Mouse (Mus musculus) common myeloid progenitor, adult 5-6 weeks (primary cell): ENCODE data around the gene Ppfibp2. TPM values are rescaled to one million over a fixed set of nuclear protein-coding genes. Genes with fewer than 3 reads are reported as not detected.

Experiments
- ATAC-seq: replicated peaks from 2 replicates; pipeline ENCODE4 v1.8.0; 2016; ENCODE audit warnings: low read depth, mild to moderate bottlenecking, moderate TSS enrichment, inconsistent platforms; ENCODE audit not compliant: poor library complexity, severe bottlenecking
- total RNA-seq: library from RNA; stranded (forward); fragments of 200-1000, 187-1606 nt; gene quantifications from 2 replicates; pipeline ENCODE4 v1.2.3, GENCODE M21; 2017

The Ppfibp2 gene
- total RNA-seq, 1 experiment from 2014 or later, result 7.3 TPM

DNA sequence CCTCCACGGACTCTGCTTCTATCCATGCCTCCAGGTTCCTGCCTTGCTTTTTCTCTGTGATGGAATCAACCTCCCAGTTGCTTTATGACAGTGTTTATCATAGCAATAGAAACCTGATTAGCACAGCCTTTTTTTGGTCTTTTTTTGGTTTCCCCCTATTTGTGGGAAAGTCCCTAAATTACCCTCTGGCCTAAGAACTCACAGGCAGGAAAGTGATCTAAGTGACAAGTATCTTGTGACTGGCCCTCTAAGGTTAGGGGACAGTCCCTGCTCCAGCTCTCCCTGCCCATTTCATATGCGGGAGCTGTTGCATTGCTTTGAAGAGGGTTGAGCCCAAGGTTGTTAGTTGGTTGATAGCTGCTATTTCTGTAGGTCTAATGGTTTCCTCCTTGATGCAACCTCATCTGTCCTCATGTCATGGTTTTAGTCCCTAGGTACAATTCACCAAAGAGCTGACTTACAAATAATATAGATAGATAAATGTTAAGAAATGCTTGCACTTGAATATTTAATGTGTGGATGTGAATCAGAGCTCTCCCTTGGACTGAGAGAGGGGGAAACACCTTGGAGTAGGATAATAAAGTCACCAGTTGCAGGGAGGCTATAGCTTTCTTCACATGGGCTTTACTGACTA, 14.7 kb downstream of the Ppfibp2 start:
- ATAC-seq, result no peak

GRCm38 (mm10) chr7:107610880-107611279, 15.9 kb downstream of the Ppfibp2 start:
- no peak for ATAC-seq

GRCm38 (mm10) chr7:107618028-107618992, 23.3 kb downstream of the Ppfibp2 start:
- ATAC-seq, result peak; percentile 55

GRCm38 (mm10) chr7:107619225-107619624, 24.2 kb downstream of the Ppfibp2 start:
- 0 out of 2 replicates have a peak, but pooled peaks have one; percentile 16 for ATAC-seq

- ATAC-seq, result peak; percentile 51
Observed at GRCm38 (mm10) chr7:107620137-107620536, 25.1 kb downstream of the Ppfibp2 start.

- ATAC-seq, result peak; percentile 22; the same call in 1 of the 2 replicates
Observed at GRCm38 (mm10) chr7:107624432-107624831, 29.4 kb downstream of the Ppfibp2 start.

GRCm38 (mm10) chr7:107625061-107625460, 30.1 kb downstream of the Ppfibp2 start, which contains the start of gene 5330417H12Rik:
Gene 5330417H12Rik, minus strand, starts transcription at chr7:107625161.
- no peak for ATAC-seq

GRCm38 (mm10) chr7:107625781-107626180, 30.8 kb downstream of the Ppfibp2 start:
- ATAC-seq, result no peak

- ATAC-seq, result peak; percentile 88
Observed at GRCm38 (mm10) chr7:107628383-107628782, 33.4 kb downstream of the Ppfibp2 start.

DNA sequence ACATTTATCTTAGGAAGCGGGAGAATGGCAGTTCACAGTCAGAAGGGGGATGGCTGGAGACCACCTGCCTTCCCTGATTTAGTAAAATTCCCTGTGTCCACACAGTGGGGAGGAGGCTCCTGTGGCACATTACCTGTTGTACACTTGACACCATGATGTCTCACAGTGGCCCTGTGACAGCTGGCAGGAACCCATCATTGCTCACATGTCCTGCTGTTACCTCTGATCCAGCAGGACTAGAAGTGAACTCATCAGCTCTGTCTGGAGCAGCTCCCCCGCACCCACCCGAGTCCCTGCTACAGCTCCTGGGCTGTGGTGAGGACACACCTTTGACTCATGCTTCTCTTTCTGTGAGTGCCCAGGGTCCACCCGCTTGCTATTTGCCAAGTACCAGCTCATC, 38.2 kb downstream of the Ppfibp2 start:
- ATAC-seq, result no peak

DNA sequence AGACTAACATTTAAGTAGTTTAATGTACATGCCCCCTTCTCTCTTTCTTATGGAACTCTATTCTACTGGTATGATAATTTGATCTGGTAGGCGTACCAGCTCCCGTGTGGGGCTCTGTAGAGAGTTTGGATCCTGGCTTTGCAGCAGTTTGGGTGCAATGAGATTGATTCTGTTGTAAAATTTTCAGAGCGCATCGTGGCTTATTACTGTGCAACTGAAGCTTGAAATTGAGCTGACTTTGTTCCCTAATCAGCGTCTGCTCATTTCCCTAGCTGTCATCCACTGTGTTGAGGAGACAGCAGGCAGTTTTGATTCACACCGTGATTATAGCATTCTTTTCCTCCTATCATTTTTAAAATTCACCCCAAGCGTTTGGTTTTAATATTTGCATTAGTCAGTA, 42.4 kb downstream of the Ppfibp2 start:
- ATAC-seq, result no peak

DNA sequence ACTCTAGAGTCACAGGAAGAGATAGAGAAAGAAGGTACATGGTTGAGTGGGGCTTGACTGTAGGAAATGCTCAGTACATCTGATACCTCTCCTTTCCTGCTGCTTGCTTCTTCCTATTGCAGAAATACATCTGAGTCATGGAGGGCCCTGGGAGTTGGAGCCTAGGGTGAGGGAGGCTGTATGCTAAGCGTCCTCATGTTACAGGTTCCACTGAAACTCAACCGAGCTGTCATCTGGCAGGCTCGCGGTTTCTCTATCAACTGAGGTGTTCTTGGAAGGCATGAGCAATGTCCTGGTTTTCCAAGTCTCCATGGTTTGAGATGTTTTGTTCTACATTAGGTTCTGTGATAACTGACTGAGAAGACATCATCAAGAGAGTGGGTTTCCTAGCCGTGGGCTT, 43.0 kb downstream of the Ppfibp2 start:
- ATAC-seq, result peak; percentile 32; the same call in 1 of the 2 replicates

DNA sequence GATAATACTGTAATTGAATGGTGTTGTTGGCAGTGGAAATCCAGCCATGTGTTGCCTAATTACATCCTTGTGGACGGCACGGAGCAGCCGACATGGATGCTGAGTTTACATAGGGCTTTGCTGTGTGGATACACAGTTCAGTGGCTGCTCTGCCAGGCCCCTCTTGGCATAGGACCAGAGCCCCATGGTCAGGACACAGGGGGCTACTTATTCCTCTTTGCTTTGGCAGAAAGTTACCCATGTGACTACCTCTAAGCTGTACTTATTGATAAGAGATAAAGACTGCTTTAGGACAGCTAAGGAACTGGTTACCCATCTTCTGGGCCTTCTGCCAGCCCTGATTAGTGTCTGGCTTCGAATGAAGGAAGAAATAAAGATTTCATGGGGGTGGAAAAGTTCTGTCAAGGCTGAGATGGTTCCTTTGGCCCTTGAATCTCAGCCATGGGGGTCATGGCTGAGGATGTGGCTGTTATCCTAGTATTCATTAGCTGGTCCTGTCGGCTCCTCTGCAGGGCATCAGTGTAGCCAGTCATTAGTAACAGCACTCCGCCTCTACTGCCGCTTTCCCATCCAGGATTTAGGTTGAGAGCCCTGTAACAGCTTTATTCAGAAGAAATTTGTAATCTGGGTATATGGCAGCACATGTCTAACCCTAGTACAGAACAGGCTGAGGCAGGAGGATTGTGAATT, 47.7 kb downstream of the Ppfibp2 start:
- no peak for ATAC-seq

DNA sequence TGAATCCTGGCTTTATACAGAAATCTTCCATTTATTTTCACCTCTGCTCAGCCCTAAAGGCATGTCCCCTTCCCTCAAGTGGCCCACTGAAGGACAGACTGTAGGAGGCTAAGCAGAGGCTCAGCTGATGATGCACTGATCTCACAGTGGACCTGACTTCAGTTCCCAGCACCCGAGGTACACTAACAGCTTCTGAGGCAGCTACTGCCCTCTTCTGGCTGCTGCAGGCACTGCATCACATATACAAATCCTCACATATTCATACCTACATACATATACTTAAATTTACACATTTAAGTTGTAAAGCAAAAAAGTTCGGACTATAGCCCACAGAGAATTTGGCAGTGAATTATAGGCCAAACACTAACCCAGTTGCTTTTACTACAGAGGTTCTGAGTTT, 50.0 kb downstream of the Ppfibp2 start:
- no peak for ATAC-seq

- peak; percentile 39; the same call in 1 of the 2 replicates for ATAC-seq
Observed at GRCm38 (mm10) chr7:107648937-107649688, 54.1 kb downstream of the Ppfibp2 start.

DNA sequence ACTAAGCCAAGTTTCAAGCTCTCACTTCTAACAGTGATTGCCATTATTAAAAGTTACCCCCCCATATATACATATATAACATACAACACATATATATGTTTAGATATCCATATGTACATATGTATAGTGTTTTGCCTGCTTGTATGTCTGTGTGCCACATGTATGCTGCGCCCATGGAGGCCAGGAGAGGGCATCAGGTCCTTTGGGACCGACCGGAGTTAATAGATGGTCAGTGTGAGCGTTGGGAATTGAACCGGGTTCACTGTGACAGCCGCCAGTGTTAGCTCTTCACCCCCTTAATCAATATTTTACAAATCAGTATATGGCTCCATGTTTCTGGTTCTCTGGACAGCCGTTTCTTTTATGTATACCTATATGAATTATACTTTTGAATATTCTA, 55.0 kb downstream of the Ppfibp2 start:
- ATAC-seq, result no peak

DNA sequence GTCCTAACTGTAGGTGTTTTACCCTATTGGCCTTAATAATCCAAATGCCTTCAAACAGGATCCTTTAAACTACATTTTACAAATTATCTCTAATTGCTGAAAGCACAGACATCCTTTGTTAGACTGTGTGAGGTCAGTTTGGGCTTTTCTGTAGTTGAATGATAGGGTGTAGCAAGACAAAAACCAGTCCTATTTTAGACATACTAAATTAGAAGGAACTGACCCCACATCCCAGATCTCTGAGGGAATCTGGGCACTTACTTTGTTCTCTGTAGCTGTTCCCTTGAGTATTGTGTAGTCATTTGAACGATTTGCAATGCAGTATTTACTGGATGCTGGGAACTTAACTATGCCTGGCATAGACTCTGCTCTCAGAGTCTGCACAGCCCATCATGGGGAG, 56.8 kb downstream of the Ppfibp2 start:
- ATAC-seq, result no peak

DNA sequence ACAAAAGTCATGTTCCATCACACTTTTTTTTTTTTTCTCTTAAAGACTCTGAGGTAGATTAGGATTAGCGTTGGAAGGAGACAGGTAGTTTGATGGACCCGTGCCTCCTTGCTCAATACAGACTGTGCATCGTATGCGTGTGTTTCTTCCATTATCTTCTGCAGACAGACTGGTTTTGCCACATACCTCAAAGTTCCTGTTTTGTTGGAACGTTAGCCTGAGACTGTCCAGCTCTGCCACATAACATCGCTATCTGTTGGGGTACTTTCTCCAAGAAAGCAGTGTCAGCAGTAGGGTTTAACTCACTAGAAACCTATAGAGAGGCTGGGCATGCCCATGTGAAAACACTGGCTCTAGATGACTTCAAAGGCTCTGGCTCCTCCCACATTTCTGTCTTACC, 61.4 kb downstream of the Ppfibp2 start:
- ATAC-seq, result peak; percentile 85

DNA sequence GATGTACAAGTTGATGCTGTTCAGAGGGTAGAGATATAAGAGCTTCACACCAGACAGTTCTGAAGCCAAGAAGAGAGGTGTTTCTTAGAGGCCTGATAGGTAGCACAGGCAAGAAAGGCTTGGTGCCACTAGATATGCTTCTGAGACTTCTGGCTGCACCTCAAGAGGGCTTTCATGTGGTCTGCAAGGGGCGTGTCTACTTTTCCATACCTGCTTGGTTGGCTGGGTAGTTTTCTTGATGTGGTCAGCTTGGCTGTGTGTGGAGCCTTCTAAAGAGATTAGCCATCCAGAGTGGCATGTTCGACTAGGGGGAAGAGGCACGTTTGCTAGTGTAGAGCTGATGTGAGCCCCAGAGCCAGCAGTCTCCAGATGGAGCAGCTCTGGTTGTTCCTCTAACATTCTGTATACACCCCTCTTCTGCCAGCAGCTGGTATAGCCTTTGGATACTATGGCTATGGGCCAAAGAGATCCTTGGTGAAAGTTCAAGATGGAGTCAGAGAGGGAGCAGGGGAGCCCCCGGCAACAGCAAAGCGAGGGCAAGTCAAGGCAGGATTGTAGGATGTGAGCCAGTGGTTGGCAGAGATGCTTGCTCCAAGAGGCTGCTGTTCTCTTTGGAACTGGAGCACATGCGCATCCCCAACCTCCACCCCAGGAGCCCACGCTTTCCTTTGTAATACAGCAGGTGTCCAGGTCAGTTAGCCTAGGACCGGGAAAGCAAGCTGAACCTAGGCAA, 64.3 kb downstream of the Ppfibp2 start:
- no peak for ATAC-seq
